Mouse (Mus musculus) neural tube, embryonic 11.5 days (tissue): ENCODE data around the gene Gyg. TPM values are rescaled to one million over a fixed set of nuclear protein-coding genes. Genes with fewer than 3 reads are reported as not detected.

Experiments used
- ATAC-seq: fragments of 200-750 bp; cut with Nextera tagmentation; 2 replicates; pipeline ENCODE4 v1.8.0; 2017; ENCODE audit warnings: moderate number of reproducible peaks, mild to moderate bottlenecking, moderate TSS enrichment, moderate library complexity; ENCODE audit not compliant: insufficient read depth, low FRiP score, low TSS enrichment
- DNase-seq: peaks from one replicate; pipeline ENCODE4 v3.0.0-alpha.2; 2015; ENCODE audit warnings: low spot score
- H3K27ac ChIP-seq: fragments of 300-500 bp; sonication (generic); 2 replicates; pipeline ENCODE4 v1.5.1; 2014; ENCODE audit warnings: low read depth, mild to moderate bottlenecking, low read length
- H3K27me3 ChIP-seq: fragments of 300-500 bp; sonication (generic); 2 replicates; pipeline ENCODE4 v1.6.1; 2014; ENCODE audit warnings: mild to moderate bottlenecking, low read length, mixed read lengths; ENCODE audit not compliant: control insufficient read depth, insufficient read depth
- H3K36me3 ChIP-seq: fragments of 300-500 bp; sonication (generic); 2 replicates; pipeline ENCODE4 v1.6.1; 2014; ENCODE audit warnings: mild to moderate bottlenecking, low read length, moderate library complexity, mixed read lengths; ENCODE audit not compliant: control insufficient read depth, insufficient read depth
- H3K4me1 ChIP-seq: fragments of 300-500 bp; sonication (generic); 2 replicates; pipeline ENCODE4 v1.6.1; 2014; ENCODE audit warnings: low read length, mixed read lengths; ENCODE audit not compliant: control insufficient read depth, insufficient read depth
- H3K4me2 ChIP-seq: fragments of 300-500 bp; sonication (generic); 2 replicates; pipeline ENCODE4 v1.6.1; 2014; ENCODE audit warnings: low read depth, mild to moderate bottlenecking, moderate library complexity
- H3K4me3 ChIP-seq: fragments of 300-500 bp; sonication (generic); 2 replicates; pipeline ENCODE4 v1.5.1; 2014; ENCODE audit warnings: low read depth, low read length
- H3K9ac ChIP-seq: fragments of 300-500 bp; sonication (generic); 2 replicates; pipeline ENCODE4 v1.6.1; 2014; ENCODE audit warnings: mild to moderate bottlenecking, low read length
- H3K9me3 ChIP-seq: fragments of 300-500 bp; sonication (generic); 2 replicates; pipeline ENCODE4 v1.6.1; 2016; ENCODE audit warnings: low read length; ENCODE audit not compliant: control insufficient read depth
- WGBS: fragments of 180-500 bp; shearing (Covaris S2); extraction: QIAGEN DNeasy Blood & Tissue Kit; methylation state at CpG from one replicate; pipeline ENCODE4 v1.1.7; 2014; 5-methylcytosine and 5-hydroxymethylcytosine counted together
- polyA plus RNA-seq: library from polyadenylated mRNA; unstranded; fragments of >200 nt; fragmentation: Nextera tagmentation; extraction: Ambion mirVana; gene quantifications from 2 replicates; pipeline ENCODE4 v1.2.1, GENCODE M21; 2014

Gyg gene
- polyA plus RNA-seq, 1 experiment from 2014 or later, result 32.5 TPM

GRCm38 (mm10) chr3:20136868-20137581 lies 18.1 kb downstream of the Gyg start:
- H3K4me2 ChIP-seq, result no peak overlapping the region
- WGBS, result 93% methylated on average over 9 of the region's 9 CpGs
- H3K27me3 ChIP-seq, result no peaks in the 10 kb centered on the region
- H3K9me3 ChIP-seq, result no peaks in the 10 kb centered on the region
- H3K36me3 ChIP-seq, result no peaks in the 10 kb centered on the region
- no peak for DNase-seq
- no peak for ATAC-seq
- no peak overlapping the region for H3K27ac ChIP-seq
- no peak overlapping the region for H3K4me3 ChIP-seq
- no peak overlapping the region for H3K9ac ChIP-seq
- no peaks in the 10 kb centered on the region for H3K4me1 ChIP-seq

- ATAC-seq (no peak), DNase-seq (no peak)
- Histone ChIP-seq H3K4me1 (no peaks in the 10 kb centered on the region), H3K4me3 (no peak overlapping the region), H3K9ac (no peak overlapping the region), H3K27ac (no peak overlapping the region), H3K4me2 (no peak overlapping the region), H3K9me3 (no peaks in the 10 kb centered on the region), H3K36me3 (no peaks in the 10 kb centered on the region; the same call in 1 of the 2 replicates), H3K27me3 (no peaks in the 10 kb centered on the region)
- 66% methylated on average over 3 of the region's 3 CpGs for WGBS
Observed at GRCm38 (mm10) chr3:20134545-20134944, 20.6 kb downstream of the Gyg start.

- no peaks in the 10 kb centered on the region for H3K9me3 ChIP-seq
- no peak overlapping the region for H3K4me3 ChIP-seq
- H3K36me3 ChIP-seq, result no peaks in the 10 kb centered on the region; the same call in 1 of the 2 replicates
- no peak overlapping the region for H3K9ac ChIP-seq
- no peak overlapping the region for H3K4me2 ChIP-seq
- H3K27me3 ChIP-seq, result no peaks in the 10 kb centered on the region
- no peaks in the 10 kb centered on the region for H3K4me1 ChIP-seq
- ATAC-seq, result no peak
- no peak for DNase-seq
- WGBS, result 92% methylated on average over 1 of the region's 1 CpGs
- no peak overlapping the region for H3K27ac ChIP-seq
Observed at GRCm38 (mm10) chr3:20133745-20134144, 21.4 kb downstream of the Gyg start.

GRCm38 (mm10) chr3:20132731-20133130 lies 22.4 kb downstream of the Gyg start:
- Histone ChIP-seq H3K4me1 (no peaks in the 10 kb centered on the region), H3K9ac (no peak overlapping the region), H3K4me3 (no peak overlapping the region), H3K4me2 (no peak overlapping the region), H3K27ac (no peak overlapping the region), H3K9me3 (no peaks in the 10 kb centered on the region), H3K36me3 (no peaks in the 10 kb centered on the region; the same call in 1 of the 2 replicates), H3K27me3 (no peaks in the 10 kb centered on the region)
- no peak for DNase-seq
- 92% methylated on average over 1 of the region's 1 CpGs for WGBS
- no peak for ATAC-seq

- H3K4me3 ChIP-seq, result no peak overlapping the region
- ATAC-seq (no peak), DNase-seq (no peak)
- no peaks in the 10 kb centered on the region for H3K4me1 ChIP-seq
- H3K36me3 ChIP-seq, result no peaks in the 10 kb centered on the region; the same call in 1 of the 2 replicates
- no peaks in the 10 kb centered on the region for H3K9me3 ChIP-seq
- H3K27ac ChIP-seq, result no peak overlapping the region
- no peak overlapping the region for H3K4me2 ChIP-seq
- H3K27me3 ChIP-seq, result no peaks in the 10 kb centered on the region
- WGBS, result 96% methylated on average over 2 of the region's 2 CpGs
- no peak overlapping the region for H3K9ac ChIP-seq
Observed at GRCm38 (mm10) chr3:20131350-20131720, 23.8 kb downstream of the Gyg start.

- Histone ChIP-seq H3K4me1 (no peaks in the 10 kb centered on the region), H3K9ac (no peak overlapping the region), H3K36me3 (no peaks in the 10 kb centered on the region; the same call in 1 of the 2 replicates), H3K4me2 (no peak overlapping the region), H3K9me3 (no peaks in the 10 kb centered on the region), H3K27ac (no peak overlapping the region), H3K27me3 (no peaks in the 10 kb centered on the region), H3K4me3 (no peak overlapping the region)
- WGBS, result 89% methylated on average over 8 of the region's 8 CpGs
- no peak for ATAC-seq
- no peak for DNase-seq
Observed at GRCm38 (mm10) chr3:20130456-20131349, 24.4 kb downstream of the Gyg start.

GRCm38 (mm10) chr3:20129491-20129890 lies 25.6 kb downstream of the Gyg start:
- no peak for DNase-seq
- no peak overlapping the region for H3K4me2 ChIP-seq
- no peaks in the 10 kb centered on the region for H3K4me1 ChIP-seq
- H3K9me3 ChIP-seq, result no peaks in the 10 kb centered on the region
- ATAC-seq, result no peak
- no peak overlapping the region for H3K9ac ChIP-seq
- 88% methylated on average over 5 of the region's 5 CpGs for WGBS
- no peaks in the 10 kb centered on the region for H3K27me3 ChIP-seq
- no peak overlapping the region for H3K27ac ChIP-seq
- no peak overlapping the region for H3K4me3 ChIP-seq
- H3K36me3 ChIP-seq, result no peaks in the 10 kb centered on the region; the same call in 1 of the 2 replicates

DNA sequence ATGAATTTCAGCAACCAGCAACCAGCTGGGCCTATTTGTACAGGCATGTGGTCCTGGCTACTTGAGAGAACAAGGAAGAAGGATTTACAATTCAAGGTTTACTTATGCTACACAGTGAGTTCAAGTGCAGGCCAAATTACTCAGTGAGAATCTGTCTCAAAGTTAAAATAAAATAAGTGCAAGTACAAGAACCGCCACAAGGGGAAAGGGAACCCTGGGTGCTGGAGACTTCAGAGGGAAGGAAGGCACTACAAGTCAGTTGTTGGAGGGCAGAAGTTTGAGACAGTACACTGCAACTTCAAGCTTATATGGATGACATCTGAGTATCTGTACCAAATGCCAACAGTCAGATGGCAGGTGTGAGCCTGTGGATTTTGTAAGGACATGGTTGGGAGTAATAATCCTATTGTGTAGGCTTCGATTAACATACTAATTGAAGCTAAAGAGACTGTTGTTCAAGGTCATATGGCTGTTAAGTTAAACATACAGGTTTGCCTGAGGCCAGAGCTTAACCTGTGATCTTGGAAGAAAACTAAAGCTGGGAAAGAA lies 28.0 kb downstream of the Gyg start:
- WGBS, result 74% methylated on average over 2 of the region's 2 CpGs
- H3K4me3 ChIP-seq, result no peak overlapping the region
- H3K27me3 ChIP-seq, result no peaks in the 10 kb centered on the region
- ATAC-seq (no peak), DNase-seq (no peak)
- no peak overlapping the region for H3K9ac ChIP-seq
- no peak overlapping the region for H3K4me2 ChIP-seq
- H3K36me3 ChIP-seq, result no peaks in the 10 kb centered on the region; the same call in 1 of the 2 replicates
- no peak overlapping the region for H3K27ac ChIP-seq
- H3K4me1 ChIP-seq, result no peaks in the 10 kb centered on the region
- H3K9me3 ChIP-seq, result no peaks in the 10 kb centered on the region
